Mouse (Mus musculus) cerebellum, adult 18-20 months (tissue): ENCODE measurements around the gene Sertad4.

Source experiments
- DNase-seq, 2 experiments: peaks; one replicate each; pipeline ENCODE4 v3.0.0; 2021

The Sertad4 gene

DNA sequence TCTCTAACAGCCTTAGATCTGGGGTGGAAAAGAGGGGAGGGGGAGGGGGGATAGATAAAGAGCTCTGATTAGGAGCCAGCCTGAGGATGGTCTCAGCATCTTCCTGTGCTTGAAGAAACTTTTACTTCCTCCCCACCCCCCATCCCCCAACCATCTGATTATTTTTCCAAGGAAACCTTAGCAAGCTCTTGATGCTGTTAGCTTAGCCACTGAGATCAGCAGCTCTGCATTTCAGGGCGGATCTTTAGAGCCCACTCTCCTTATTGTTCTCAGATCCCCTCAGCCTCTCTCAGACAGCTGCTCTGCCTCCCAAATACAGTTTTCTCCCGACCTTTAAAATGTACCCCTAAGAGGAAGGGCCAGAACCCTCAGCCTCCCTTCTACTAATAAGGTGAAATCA, 4.4 kb downstream of the Sertad4 start:
- no peak for DNase-seq

DNA sequence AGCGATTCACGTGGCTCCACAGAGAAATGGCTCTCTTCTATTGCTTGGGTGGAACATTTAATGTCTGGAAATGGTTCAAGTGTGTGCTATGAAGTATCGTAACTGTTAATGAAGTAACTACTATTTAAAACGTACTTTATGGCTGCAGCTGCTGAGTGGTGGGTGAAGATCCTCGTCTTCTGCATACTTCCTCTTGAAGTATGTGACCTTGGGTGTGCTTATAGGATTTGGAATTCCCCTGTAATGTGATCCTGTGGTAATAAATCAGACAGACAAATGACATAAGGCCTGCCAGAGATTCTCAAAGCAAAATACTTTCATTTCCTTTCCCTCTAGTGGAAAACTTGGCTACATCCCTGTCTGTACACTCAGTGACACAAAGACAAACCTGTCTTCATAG, 5.9 kb downstream of the Sertad4 start:
- no peak for DNase-seq

DNA sequence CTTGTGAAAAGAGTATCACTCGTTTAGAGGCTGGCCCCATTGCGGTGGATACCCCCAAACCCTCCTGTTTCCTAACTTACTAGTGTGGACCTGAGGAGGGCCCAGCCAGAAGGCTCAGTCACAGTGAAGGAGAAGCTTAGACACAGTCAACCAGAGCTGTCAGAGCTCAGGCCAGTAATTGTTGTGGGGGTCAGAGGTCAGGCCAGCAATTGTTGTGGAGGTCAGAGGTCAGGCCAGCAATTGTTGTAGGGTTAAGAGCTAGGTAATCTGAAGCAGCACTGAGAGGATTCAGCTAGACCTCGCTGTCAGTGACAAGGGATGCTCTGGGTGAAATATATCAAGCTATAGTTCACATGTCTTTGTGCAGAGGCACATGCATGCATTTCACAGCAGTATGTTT, 8.3 kb downstream of the Sertad4 start:
- DNase-seq, result no peak

DNA sequence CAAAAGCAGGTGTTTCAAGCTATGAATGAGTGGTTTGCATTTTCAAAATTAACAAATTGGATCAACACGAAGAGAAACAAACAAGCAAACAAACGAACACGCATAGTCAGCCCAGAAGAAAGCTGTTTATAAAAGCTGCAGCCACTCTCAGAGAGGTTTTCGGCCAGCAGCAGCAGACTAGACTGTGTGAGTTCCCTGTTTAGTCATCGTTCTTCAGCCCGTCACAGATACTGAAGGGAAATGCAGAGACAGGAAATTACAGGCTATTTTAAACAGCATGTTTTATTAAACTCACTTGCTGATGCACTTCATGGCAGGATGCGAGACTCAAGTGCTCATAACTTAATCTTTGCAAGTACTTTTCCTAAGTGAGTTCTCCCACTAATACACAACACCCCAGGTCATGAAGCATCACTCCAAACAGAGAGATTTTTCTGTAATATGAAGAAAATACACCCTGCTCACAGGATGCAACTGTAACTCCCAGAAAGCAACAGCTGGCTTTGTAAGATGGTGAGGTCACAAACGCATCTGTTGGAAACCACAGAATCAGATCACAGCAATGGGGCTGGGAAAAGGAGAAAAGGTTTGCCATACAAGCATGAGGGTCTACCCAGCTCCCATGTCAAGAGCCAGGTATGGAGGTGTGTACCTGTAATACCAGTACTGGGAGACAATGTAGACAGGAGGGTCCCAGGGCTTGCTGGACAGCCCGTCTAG, 14.3 kb downstream of the Sertad4 start:
- DNase-seq, result no peak

DNA sequence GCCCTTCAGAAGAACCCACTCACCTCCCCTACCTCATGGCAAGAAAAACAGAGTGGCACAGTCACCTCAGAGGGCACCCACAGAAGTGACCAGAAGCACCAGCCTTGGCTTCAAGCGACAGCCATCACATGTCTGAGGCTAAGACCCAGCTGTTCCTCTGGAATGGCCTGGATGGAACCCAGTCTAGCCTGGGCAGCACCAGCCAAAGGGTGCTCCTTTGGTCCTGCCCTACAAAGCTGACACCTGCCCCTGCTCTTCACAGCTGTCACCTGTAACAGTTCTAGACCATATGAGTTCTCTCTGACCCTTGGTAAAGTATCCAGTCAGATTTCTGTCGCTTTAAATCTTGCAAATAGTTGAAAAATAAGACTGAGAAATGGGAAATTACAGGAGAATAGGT, 14.9 kb downstream of the Sertad4 start:
- DNase-seq, result no peak

DNA sequence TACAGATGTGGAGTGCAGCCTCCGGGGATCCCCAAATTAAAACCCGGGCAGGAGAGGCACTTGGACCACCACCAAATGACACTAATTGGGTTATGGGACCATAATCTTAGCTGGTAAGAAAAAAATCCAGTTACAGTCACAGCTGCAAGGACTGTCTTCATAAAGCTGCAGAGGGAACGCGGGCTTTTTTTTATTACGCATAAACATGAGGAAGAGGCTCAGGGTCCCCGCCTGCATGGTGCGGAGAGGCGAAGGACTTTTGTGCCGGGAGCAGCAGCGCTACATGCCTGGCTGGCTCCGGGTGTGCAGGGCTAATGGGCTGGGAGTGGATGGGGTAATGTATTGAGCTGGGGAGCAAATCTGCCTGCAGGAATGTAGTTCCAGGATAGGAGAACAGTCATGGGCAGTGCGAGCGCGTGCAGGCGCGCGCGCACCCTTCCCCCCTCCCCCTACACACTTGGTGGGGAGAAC, 20.3 kb downstream of the Sertad4 start:
- DNase-seq, result peak; percentile 28 to 50

DNA sequence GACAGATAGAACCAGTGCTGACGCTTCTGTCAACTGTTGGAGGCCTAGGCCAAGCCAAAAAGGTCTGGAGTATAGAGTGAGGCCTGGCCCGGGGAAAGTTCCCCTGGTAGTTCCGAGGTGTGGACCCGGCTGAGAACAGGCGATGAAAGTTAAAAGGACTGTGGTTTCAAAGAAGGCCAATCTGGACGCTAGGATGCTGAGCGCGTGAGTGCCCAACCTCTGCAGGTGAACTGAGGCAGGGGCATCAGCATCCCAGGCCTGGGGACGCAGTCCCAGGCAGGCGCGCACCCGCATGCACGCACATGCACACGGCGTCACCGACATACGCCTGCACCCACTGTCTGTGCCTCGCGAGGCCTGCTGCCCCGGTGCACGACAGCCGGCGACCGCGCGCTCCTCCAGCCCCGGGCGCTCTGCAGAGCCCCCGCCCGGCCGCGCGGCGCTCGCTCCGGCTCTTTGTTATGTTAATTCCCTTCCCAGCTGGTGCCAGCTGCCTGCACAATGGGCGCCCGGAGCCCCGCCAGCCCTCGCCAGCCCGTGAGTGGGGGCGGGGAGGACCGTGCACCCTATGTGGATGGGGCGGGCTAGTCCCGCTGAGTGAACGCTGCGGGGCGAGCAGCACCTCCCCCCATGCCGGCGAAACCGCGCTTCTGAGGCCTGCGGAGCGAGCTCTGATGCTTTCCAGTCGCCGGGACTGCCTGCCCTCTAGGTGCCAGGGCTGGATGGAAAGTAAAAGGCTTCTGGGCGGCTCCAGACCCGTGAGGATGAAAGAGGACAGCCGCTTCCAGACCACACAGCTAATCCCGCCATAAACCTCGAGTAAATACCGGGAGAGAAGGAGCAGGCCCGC, 21.0 kb downstream of the Sertad4 start:
- peak; percentile 69 to 82 for DNase-seq

DNA sequence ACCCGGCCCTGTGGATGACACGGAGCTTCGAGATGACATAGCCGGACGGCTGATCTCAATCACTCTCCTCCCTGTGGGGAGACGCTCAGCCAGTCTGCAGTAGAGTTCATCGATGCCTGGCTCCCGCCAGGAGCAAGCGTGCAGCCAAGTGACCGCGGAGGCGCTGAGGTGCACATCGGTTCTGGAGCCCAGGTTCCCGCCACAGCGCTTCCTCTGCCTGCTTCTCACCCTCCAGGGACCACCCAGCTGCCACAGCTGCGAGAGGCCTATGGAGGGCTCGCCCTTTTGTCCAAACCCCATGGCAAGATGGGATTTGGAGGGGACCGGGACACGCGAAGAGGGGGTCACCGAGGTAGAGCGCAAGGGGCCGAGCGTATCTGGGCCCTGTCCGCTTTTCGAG, 22.0 kb downstream of the Sertad4 start:
- no peak for DNase-seq

DNA sequence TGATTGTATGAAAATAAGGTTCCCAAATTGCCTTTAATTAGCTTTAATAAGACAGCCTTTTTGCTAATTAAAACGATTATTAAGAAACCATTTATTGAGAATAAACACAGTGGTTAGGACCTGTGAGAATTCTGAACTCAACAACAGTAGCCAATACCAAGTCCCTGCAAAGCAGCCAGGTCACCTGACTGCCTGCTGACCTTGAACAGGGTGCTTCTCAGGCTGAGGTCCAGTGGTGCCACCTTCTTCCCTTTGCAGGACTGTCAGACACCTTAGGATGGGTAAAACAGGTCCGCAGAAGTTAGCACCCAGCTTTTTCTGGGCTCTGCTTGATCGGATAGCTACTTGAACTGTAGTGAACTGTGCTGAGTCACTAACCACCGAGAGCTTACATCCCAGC, 22.5 kb downstream of the Sertad4 start:
- no peak for DNase-seq

DNA sequence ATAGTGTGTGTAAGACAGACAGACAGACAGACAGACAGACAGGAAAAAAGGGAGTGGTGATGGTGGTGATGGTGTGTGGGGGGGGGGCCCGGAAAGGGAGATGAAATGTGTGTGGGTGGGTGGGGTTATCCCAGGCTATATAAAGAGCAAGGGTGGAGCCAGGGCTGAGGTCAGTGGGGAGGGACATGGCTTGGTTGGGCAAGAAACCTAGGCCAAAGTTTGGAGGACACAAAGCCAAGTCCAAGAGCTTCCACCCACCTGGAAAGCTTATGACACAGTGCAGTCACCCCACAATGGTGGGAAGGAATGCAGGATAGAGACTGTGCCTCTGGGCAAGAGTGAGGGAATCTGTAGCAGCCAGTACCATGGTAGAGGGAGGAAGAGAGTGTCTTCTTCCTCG, 23.2 kb downstream of the Sertad4 start:
- no peak for DNase-seq

DNA sequence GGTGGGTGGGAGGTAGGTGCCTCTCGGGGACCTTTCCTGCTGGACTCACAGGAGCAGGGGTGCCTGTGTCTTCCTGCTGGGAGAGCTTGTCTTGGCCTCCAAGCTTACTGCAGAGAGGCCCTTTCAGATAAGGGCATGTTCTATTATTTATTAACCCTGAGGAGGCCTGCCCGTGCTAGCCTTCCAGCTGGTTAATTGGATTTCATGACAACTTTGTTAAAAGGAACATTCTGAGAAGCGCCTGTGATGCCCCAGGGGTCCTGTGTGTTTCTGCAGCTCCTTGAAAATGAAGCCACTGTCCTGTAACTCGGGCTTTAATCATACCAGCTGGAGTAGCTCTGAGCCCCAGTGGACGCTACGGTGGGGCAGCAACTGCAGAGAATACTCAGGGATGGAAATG, 25.1 kb downstream of the Sertad4 start:
- DNase-seq, result no peak

DNA sequence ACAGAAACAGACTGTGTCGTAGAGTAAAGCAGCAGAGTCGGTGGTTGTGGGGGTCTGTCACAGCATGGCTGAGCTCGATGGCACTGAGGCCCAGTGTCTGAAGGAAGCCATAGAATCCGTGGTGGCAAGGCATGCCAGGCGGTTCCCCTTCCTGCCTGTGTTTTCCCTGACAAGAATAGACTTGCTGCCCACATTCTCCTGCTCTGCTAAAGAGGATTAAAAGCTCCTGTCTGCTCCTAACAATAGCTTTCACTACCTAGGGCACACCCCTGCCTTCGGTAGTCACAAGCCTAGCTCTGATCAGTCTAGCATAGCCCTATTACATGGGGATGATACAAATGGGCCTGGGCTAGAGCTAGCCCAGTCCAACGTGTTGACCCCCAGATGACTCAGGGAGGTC, 26.6 kb downstream of the Sertad4 start:
- DNase-seq, result no peak

DNA sequence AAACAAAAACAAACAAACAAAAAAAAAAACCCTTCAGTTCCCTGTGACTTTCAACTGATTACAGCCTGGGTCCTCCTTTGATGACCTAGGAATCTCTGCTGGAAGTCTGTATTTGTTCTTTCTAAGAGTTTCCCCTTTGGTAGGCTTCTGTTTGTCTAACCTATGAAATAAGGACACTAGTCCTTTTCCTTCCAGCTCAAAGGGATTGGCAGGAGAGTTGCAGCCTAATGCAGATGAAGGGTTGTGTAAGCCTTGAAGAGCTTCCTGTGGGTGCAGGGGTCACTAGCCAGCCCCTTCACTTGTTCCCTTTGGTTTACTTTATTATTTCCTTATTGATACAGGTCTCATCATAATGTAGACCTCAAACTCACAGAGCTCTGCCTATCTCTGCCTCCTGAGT, 27.6 kb downstream of the Sertad4 start:
- no peak for DNase-seq

DNA sequence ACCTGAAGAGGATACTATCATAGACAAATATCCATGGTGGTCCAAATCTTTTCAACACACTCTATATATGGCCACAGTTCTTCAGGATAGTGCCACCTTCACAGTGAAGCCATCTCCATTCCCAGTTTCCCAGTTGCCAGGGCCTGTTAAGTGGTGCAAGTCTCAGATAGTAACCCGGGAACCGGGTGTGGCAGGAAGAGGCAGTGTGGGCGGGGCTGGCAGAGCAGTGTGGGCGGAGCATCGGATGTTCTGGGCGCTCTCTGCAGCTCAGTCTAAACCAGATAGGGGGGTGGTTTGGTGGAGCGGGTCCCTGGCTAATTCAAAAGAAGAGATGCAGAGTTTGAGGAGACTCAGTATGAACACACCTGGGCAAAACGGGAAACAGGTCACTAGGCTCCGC, 29.8 kb downstream of the Sertad4 start:
- no peak for DNase-seq

DNA sequence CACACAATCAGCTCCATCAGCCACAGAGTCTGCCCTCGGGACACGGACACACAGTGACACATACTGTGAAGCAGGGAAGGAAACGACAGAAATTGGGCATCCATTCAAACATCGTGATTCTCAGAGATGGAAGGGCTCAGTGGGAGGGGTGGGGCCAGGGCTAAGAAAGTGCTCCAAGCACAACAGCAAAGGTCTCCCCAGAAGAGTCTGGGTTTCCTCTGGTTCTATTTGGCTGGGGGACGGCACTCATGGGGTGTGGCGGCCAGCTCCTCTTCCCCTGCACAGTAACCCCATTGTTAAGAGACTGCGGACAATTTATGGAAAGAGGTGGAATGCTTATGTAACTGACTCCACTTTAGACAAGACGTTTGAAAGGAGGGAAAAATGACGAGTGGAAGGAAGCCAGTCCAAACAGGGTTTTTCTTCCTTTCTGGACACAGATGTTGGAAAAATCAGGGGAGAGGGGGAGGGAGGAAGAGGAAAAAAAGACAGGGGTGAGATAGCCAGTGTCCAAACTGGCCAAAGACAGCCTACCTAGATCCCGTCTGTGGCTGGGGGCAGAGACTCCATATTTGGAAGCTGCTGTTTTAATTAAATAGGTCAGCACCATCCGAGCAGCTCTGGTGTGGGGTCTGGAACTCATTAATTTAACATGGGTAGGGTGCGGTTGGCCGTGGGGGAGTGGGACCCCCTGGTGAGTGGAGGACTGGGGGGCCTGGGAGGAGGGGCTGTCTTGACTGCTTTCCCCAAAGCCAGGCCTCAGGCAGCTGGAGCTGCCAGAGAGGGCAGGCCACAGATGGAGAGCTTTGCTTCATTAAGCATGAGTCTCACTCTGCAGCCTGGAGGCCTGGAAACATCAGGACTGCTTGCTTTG, 32.7 kb downstream of the Sertad4 start:
- peak in 1 of 2 experiments; percentile 22 for DNase-seq

DNA sequence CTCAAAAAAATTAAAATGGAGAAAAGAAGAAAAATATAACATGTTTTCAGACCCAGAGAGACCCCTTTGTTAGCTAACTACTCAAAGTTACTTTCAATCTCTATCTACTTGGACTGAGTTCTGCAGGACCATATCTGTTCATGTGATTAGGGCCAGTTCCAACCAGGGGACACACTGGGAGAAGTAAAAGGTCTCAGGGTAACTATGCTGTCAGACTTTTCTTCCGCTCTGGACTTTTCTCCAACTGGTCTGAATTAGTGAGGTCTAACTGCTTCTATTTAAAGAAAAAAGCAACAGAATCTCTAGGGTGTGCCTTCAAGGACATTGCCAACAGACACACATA, 33.3 kb downstream of the Sertad4 start:
- no peak for DNase-seq

DNA sequence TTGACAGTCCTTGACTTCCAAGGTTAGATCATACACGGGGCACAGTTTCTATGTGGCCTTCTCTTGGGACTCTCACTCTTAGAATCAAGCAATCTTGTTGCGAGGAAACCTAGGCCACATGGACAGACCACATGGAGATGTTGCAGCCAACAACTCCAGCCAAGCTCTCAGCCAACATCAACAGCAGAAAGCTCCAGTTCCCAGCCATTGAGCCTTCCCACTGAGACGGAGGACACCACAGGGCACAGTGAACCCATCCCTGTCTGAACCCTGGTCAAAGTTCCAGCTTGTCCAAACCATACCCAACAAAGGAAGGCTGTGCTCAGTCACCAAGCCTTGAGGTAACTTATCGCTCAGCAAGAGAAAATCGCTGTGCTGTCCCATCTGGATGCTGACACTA, 37.2 kb downstream of the Sertad4 start:
- no peak for DNase-seq

DNA sequence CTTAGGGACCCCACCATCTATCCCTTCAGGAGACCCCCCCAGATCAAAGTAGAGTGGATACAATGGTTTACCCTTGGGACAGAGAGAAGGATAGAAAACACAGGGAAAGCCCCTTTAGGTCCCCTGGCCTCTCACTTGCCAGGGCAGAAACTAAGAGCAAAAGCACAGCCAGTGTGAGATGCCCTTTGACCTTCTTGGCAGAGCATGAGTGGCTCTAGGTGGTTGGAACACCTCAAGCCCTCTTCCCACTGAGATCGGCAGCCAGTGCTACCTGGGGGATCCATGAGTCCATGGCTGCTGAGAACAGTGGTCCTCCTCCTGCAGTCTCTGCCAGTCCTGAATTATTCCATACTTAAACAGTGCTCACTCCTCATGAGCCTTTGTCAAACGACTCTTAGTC, 39.8 kb downstream of the Sertad4 start:
- no peak for DNase-seq

DNA sequence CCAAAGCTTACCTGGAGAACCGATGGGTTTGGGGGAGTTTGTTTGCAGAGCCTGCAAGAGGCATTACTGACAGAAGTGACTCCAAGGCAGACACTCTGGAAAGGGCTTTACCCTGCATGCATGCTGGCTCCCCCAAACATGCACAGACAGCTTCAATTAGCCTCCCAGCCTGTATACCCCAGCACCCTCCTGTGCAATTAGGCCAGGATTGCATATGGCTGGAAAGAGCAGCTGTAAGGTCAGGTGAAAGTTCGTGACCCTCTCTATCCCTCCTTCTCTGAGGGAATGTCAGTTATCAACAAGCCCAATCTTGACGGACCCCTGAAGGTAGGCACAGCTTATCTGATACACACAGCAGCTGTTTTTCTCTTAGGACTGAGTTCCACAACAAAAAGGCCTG, 40.9 kb downstream of the Sertad4 start:
- no peak for DNase-seq

DNA sequence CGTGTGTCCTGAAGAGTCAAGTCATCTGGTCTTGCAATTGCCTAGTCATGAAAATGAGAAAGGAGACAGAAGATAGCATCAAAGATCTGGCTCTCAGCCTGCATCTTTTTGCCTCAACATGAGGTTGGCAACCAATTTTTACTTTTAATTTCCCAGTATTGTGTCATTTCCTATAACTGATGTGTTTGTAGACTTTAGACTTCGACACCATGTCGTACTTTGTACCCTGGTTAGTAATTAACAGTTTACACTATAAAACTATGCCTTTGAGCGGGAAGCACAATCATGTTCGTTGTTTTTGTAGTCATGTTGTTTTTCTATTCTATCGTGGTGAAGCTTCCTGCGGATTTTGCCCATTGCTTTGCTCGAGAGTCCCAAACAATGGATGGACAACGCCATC, 42.8 kb downstream of the Sertad4 start:
- DNase-seq, result no peak

DNA sequence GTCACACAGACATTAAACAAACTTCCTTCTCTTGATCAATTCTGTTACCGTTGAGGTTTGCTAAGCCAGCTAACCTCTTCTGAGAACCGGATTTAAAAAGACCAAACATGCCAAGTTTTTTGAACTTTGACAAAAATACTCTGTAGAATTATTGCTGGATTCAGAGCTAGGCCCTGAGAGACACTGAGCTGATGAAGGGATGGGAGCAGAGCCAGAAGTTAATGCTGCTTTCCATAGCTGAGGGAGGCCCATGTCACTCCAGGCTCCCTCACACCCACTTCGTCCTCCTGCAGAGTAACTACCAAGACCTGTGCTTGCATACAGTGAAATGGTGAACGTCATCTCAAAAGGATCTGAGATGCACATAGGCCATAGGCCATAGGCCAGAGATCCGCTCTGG, 43.3 kb downstream of the Sertad4 start:
- DNase-seq, result no peak

DNA sequence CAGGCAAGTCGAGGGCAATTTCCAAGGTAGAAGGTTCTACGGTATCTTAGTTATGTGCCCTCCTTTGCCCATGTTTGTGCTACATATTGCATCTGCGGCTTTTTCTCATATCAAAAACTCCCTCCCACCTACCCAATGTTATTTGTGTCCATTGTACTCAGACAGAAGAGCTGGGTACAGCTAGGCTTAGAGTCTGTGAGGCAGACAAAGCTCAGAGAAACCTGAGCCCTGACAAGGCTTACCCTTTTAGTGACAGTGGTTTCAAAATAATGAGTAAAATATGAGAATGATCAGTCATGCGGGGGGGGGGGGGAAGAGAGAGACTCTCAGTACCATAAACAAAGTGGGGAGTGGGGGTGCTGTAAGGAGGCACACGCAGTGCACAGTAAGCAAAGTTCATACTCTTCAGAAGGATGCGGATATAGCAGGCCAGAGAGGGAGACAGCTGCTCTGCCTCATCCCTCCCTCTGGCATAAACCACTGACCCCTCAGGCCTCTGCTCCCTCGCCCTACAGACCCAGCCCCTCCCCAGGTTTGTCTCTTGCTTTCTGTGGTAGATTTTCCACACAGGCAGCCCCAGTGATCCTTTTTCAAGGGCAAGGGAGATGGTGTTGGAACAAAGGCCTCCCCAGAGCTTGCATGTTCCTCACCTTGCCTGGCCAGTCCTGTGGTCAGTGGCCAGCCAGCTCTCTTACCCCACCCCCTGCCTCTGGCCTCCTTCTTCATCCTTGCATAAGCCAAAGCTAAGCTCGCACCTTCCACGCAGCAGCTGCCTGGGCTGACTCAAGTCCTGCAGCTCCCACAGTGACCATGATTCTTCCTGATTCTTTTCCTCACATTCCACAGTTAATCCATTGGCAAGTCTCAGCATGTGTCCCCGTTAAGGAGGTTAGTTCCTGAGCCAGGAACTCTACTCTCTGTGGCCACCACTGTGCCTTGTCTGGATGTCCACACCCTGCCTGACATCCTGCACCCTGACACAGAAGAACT, 49.1 kb downstream of the Sertad4 start:
- DNase-seq, result no peak
